Mouse (Mus musculus) stomach, embryonic 14.5 days (tissue): ENCODE results near the gene Gm20388. TPM values are rescaled to one million over a fixed set of nuclear protein-coding genes. Genes with fewer than 3 reads are reported as not detected.
A peak's percentile ranks its signal among the peaks of the same experiment; 100 is the strongest.
"Not testable (repeated sequence)": the region's sequence is repeated elsewhere in the genome, so short reads cannot be mapped to it uniquely, and the experiment has no call there.

ENCODE experiments used
- ATAC-seq: fragments of 200-750 bp; cut with Nextera tagmentation; 2 replicates; pipeline ENCODE4 v1.8.0; 2017; ENCODE audit warnings: low read depth, moderate TSS enrichment; ENCODE audit not compliant: insufficient number of reproducible peaks, insufficient read depth, low FRiP score
- H3K27ac ChIP-seq: fragments of 300-500 bp; sonication (generic); 2 replicates; pipeline ENCODE4 v1.5.1; 2014; ENCODE audit warnings: mild to moderate bottlenecking, low read length, moderate library complexity, mixed read lengths
- H3K27me3 ChIP-seq: fragments of 300-500 bp; sonication (generic); 2 replicates; pipeline ENCODE4 v1.6.1; 2014; ENCODE audit warnings: low read length, control low read depth, mixed read lengths; ENCODE audit not compliant: control insufficient read depth, insufficient read depth
- H3K36me3 ChIP-seq: fragments of 300-500 bp; sonication (generic); 2 replicates; pipeline ENCODE4 v1.6.1; 2014; ENCODE audit warnings: mild to moderate bottlenecking, control low read depth, low read length, moderate library complexity, mixed read lengths; ENCODE audit not compliant: control insufficient read depth, insufficient read depth
- H3K4me1 ChIP-seq: fragments of 300-500 bp; sonication (generic); 2 replicates; pipeline ENCODE4 v1.6.1; 2014; ENCODE audit warnings: low read length, control low read depth, mixed read lengths; ENCODE audit not compliant: control insufficient read depth, insufficient read depth
- H3K4me2 ChIP-seq: fragments of 300-500 bp; sonication (generic); replicated peaks from 2 replicates; pipeline ENCODE4 v1.6.1; 2014; ENCODE audit warnings: low read depth, low read length, control low read depth
- H3K4me3 ChIP-seq: fragments of 300-500 bp; sonication (generic); 2 replicates; pipeline ENCODE4 v1.5.1; 2014; ENCODE audit warnings: low read depth, low read length, control low read depth
- H3K9ac ChIP-seq: fragments of 300-500 bp; sonication (generic); replicated peaks from 2 replicates; pipeline ENCODE4 v1.6.1; 2014; ENCODE audit warnings: low read depth, mild to moderate bottlenecking, control low read depth, low read length, moderate library complexity, mixed read lengths
- H3K9me3 ChIP-seq: fragments of 300-500 bp; sonication (generic); 2 replicates; pipeline ENCODE4 v1.6.1; 2016; ENCODE audit warnings: low read depth, low read length, control low read depth; ENCODE audit not compliant: control insufficient read depth
- WGBS: fragments of 180-500 bp; shearing (Covaris S2); extraction: QIAGEN DNeasy Blood & Tissue Kit; methylation state at CpG from one replicate; pipeline ENCODE4 v1.1.7; 2014; 5-methylcytosine and 5-hydroxymethylcytosine counted together
- polyA plus RNA-seq: library from polyadenylated mRNA; unstranded; fragments of >200 nt; fragmentation: Nextera tagmentation; extraction: Ambion mirVana; gene quantifications from 2 replicates; pipeline ENCODE4 v1.2.1, GENCODE M21; 2014

Gm20388 gene
- polyA plus RNA-seq, 1 experiment from 2014 or later, result 11.4 TPM

- 0% methylated on average over 20 of the region's 20 CpGs for WGBS
- peak; percentile 95 for ATAC-seq
- Histone ChIP-seq H3K4me1 (peaks cover 7% of the 10 kb centered on the region), H3K4me2 (peak within 1 kb of the TSS; percentile 96), H3K27ac (no peak within 1 kb of the TSS), H3K9me3 (no peaks in the 10 kb centered on the region), H3K36me3 (peaks cover 13% of the 10 kb centered on the region; the same call in 1 of the 2 replicates), H3K27me3 (peaks cover 12% of the 10 kb centered on the region; the same call in 1 of the 2 replicates), H3K9ac (peak within 1 kb of the TSS; percentile 64), H3K4me3 (peak within 1 kb of the TSS; percentile 86)
Observed at GRCm38 (mm10) chr8:123518667-123519066, 3608.0 kb downstream of the Gm20388 start, which contains the start of gene Gas8. TSS of gene Gas8 (plus strand) at chr8:123518834.

GRCm38 (mm10) chr8:123520048-123520447, 3609.4 kb downstream of the Gm20388 start:
- H3K9ac ChIP-seq, H3K4me2 ChIP-seq, ATAC-seq, H3K4me3 ChIP-seq, H3K27ac ChIP-seq, H3K4me1 ChIP-seq, H3K27me3 ChIP-seq, H3K9me3 ChIP-seq: not testable (repeated sequence)
- peaks cover 22% of the 10 kb centered on the region; the same call in 1 of the 2 replicates for H3K36me3 ChIP-seq
- 93% methylated on average over 1 of the region's 1 CpGs for WGBS

GRCm38 (mm10) chr8:123527720-123528489, 3617.3 kb downstream of the Gm20388 start:
- H3K36me3 ChIP-seq, result peaks cover 77% of the 10 kb centered on the region
- no peak overlapping the region for H3K4me2 ChIP-seq
- no peak for ATAC-seq
- H3K4me3 ChIP-seq, result no peak overlapping the region
- H3K27me3 ChIP-seq, result no peaks in the 10 kb centered on the region
- H3K4me1 ChIP-seq, result no peaks in the 10 kb centered on the region
- WGBS, result 88% methylated on average over 25 of the region's 25 CpGs
- no peaks in the 10 kb centered on the region for H3K9me3 ChIP-seq
- no peak overlapping the region for H3K9ac ChIP-seq
- no peak overlapping the region for H3K27ac ChIP-seq

- H3K4me3 ChIP-seq, result no peak overlapping the region
- H3K27ac ChIP-seq, result no peak overlapping the region
- peaks cover 33% of the 10 kb centered on the region for H3K36me3 ChIP-seq
- 85% methylated on average over 9 of the region's 9 CpGs for WGBS
- no peak overlapping the region for H3K4me2 ChIP-seq
- no peaks in the 10 kb centered on the region for H3K9me3 ChIP-seq
- H3K27me3 ChIP-seq, result no peaks in the 10 kb centered on the region
- H3K9ac ChIP-seq, result no peak overlapping the region
- no peaks in the 10 kb centered on the region for H3K4me1 ChIP-seq
- ATAC-seq, result no peak
Observed at GRCm38 (mm10) chr8:123536242-123536989, 3625.8 kb downstream of the Gm20388 start.

GRCm38 (mm10) chr8:123536990-123537380, 3626.3 kb downstream of the Gm20388 start:
- Histone ChIP-seq H3K9ac (no peak overlapping the region), H3K36me3 (peaks cover 28% of the 10 kb centered on the region), H3K4me2 (no peak overlapping the region), H3K4me1 (no peaks in the 10 kb centered on the region), H3K9me3 (no peaks in the 10 kb centered on the region), H3K27ac (no peak overlapping the region), H3K4me3 (no peak overlapping the region), H3K27me3 (no peaks in the 10 kb centered on the region)
- WGBS, result 30% methylated on average over 10 of the region's 10 CpGs
- ATAC-seq, result no peak

GRCm38 (mm10) chr8:123537641-123538040, 3627.0 kb downstream of the Gm20388 start:
- not testable (repeated sequence) for H3K9me3 ChIP-seq, H3K27me3 ChIP-seq, ATAC-seq, H3K4me3 ChIP-seq, H3K4me1 ChIP-seq, H3K9ac ChIP-seq, H3K4me2 ChIP-seq, H3K27ac ChIP-seq
- 87% methylated on average over 3 of the region's 14 CpGs for WGBS
- H3K36me3 ChIP-seq, result peaks cover 23% of the 10 kb centered on the region

- not testable (repeated sequence) for H3K36me3 ChIP-seq, H3K27ac ChIP-seq, H3K4me1 ChIP-seq, ATAC-seq, H3K4me2 ChIP-seq, H3K4me3 ChIP-seq, H3K9ac ChIP-seq, H3K27me3 ChIP-seq, H3K9me3 ChIP-seq
- WGBS, result no CpG with 5 or more reads among the region's 45 CpGs
Observed at GRCm38 (mm10) chr8:123564221-123564620, 3653.6 kb downstream of the Gm20388 start.

- not testable (repeated sequence) for ATAC-seq
Observed at GRCm38 (mm10) chr8:123575386-123575785, 3664.7 kb downstream of the Gm20388 start.

More at GRCm38 (mm10) chr8:123575386-123575785, 3664.7 kb downstream of the Gm20388 start:
- H3K9ac ChIP-seq, H3K36me3 ChIP-seq, H3K9me3 ChIP-seq, H3K4me1 ChIP-seq, H3K4me3 ChIP-seq, H3K4me2 ChIP-seq, H3K27me3 ChIP-seq, H3K27ac ChIP-seq: not testable (repeated sequence)
- WGBS, result 72% methylated on average over 2 of the region's 10 CpGs
